Mouse (Mus musculus) thymus, adult 2 months (tissue): ENCODE measurements around the gene Isg20l2.

ENCODE experiments used
- CTCF ChIP-seq: fragments of 200-500 bp; IDR thresholded peaks from 2 replicates; pipeline ENCODE4 v1.5.1; 2012; ENCODE audit warnings: mild to moderate bottlenecking, control low read depth, low read length, moderate library complexity, borderline replicate concordance; ENCODE audit not compliant: control insufficient read depth, poor library complexity, insufficient read depth; ENCODE audit errors: extremely low read depth
- POLR2A ChIP-seq: fragments of 200-500 bp; IDR thresholded peaks from 2 replicates; pipeline ENCODE4 v1.6.1; 2012; ENCODE audit warnings: mild to moderate bottlenecking, low read length, control low read depth, moderate library complexity; ENCODE audit not compliant: control insufficient read depth, poor library complexity, insufficient read depth; ENCODE audit errors: extremely low read depth

DNA sequence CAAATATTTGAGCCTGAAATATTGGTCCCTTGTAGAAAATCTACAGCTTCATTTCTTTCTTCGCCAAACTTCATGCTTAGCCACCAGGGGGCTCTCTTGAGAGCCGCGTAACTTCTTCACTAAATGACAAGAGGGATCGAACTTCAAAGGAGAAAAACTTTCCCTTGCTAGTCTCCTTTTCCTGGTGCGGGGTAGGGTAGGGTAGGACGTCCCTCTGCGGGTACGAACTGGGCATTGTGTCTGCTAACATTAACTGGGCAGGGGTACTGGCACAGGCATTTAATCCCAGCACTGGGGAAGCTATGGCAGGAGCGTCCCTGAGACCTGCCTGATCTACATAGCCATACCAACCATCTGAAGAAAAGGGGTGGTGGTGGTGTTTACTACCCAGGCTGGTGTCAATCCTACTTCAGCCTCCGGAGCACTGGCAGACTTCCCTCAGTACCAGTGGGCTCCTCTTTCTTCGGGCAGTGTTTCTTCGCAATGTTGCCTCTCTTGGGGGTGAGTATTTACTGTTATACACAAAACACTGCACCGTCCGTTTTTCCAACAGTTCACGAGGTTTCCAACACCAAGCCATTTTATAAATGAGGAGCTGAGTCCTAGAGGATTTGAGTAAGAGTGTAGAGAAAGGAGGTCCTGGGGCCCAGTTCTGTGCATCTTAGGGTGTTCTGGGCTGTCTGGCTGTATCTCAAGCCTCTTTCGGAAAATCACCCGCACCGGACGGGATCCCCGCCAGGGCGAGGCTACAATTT, 40.2 kb downstream of the Isg20l2 start:
- TF ChIP-seq POLR2A: no peak
- no peak for TF ChIP-seq CTCF
